Mouse (Mus musculus): ENCODE measurements around the gene Sulf2.

Sulf2 gene

DNA sequence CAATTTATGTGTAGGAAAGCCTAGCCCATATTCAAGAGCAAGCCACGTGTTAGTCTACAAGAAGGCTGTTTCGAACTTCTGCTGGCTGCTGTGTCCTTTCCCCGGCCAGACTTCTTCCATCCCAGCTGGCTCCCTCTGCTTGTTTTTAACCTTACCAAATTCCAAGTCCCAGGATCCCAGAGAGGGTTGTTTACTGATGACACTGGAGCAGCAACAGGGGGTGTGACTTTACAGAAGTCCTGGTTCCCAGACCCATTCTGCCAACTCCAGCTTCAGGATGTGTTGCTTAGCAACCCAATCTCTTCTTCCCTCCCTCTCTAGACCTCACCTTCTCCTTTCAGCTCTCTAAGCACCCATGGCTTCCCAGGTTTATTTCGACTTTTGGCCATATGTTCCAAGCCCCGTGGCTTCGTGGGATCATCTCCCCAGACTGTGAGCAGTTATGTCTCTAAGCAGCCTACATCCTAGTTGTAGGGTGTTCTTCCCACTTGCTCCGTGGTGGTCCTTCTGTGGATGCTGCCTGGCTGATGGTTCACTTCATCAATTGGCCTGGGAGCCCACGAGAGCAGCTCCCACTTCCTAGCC, 20.2 kb upstream of the Sulf2 start:
- DNase-seq (ENCODE audit: low read depth, low spot score) = no peak

DNA sequence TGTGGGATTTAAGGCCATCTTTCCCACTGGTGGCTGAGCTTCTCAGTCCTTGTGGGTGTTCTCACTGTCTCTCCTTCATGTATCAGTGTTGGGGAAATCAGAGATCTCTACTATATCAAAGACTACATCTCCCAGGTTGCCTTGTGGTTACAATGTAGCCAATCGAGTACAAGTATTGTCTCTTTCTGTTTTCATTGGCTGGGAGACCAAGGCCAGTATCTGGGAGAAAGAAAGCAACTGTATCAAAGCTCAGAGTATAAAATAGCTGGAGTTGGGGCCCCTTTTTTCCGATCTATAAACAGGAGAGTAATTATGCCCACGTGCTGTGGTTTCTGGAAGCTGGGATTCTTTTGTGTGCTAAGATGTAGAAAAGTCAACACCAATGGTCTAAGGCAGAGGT, 19.7 kb upstream of the Sulf2 start:
- DNase-seq (ENCODE audit: low read depth, low spot score) = no peak

DNA sequence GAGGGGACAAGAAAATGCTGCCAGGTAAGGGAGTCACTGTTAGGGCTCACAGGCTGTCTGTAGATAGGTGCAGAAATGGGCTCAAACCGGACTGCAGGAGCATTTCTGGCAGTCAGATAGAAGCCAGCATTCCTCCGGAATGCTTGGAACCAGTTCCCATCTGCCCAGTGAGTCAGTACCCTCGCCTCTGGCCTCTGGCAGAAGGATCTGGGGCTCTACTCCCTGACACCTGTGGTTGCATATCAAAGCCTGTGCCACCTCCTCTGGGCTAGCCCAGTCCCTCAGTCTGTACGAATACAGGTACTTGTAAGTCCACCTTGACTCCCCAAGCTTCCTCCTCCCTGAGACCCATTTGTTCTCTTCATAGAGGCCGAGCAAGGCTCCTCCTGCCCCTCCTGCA, 17.7 kb upstream of the Sulf2 start:
- DNase-seq (ENCODE audit: low read depth, low spot score) = no peak

DNA sequence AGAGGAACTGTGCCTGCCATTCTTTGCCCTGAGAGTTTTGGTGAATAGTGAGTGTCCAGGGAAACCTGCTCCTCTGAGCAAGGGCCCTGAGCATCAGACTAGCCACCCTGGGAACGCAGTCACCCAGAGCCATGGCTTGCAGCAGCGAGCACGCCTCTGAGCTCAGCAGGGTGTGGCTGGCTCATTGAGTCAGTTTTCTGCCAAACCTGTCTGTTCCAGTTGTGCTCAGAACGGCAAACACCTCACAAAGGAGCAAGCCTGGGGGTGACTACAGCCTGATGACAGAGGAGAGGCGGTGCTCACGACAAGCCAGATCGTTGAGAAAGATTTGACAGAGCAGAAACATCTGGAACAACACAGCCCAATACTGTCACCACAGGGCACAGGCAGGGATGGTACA, 14.7 kb upstream of the Sulf2 start:
- DNase-seq (ENCODE audit: low read depth, low spot score) = no peak

DNA sequence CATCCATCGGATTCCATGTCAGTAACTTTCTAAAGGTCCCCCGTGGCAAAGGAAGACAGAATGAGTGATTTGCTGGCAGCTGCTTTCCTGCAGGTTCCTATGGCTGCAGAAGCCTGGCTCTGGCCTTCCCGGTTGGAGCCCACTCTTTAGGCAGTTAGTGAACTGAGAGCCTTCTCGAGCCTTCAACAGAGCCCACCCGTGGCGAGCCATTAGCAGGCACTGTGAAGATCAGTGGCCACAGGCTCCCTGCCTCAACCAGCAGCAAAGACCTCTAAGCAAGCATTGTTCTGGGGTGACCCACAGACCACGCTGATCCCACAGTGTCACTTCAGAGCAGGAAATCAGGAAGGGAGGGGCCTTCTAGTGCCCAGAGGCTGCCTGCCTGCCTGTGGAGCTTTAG, 13.4 kb upstream of the Sulf2 start:
- no peak for DNase-seq (ENCODE audit: low read depth, low spot score)

DNA sequence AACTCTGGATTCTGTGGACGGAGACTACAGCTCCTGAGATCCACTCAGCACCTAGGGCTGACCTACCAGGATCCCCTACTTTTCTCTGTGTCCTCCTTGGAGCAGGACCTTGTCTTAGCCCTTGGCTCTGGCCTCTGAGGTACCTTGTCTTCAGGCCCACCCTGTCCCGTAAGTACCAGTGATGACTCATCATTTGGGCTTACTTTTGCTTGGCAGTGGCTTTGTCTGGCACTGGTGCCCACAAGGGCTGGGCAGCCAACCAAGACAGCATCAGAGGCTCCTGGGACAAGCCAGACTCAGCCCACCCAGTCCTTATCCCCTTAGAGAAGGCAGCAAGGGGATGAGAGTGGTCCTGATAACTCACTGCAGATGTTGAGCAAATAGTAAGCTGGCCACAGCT, 11.9 kb upstream of the Sulf2 start:
- no peak for DNase-seq (ENCODE audit: low read depth, low spot score)

DNA sequence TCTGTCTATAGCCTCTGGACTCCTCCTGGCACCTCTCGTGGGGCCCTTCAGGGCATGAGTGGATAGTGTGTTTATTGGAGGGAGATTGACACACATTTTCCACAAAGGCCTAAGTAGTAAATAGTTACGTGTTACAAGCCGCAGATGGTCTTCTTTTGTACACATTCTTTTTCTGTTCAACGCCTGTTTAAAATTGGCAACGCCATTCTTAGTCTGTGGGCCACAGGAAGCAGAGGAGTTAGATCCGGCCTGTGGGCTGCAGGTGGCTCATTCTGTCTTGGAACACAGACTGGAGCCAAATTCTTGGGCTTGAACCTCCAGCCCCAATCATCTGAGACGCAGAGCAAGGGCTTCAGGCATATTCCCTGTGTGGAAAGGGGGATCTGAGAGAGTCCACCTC, 9.9 kb upstream of the Sulf2 start:
- DNase-seq (ENCODE audit: low read depth, low spot score) = no peak

DNA sequence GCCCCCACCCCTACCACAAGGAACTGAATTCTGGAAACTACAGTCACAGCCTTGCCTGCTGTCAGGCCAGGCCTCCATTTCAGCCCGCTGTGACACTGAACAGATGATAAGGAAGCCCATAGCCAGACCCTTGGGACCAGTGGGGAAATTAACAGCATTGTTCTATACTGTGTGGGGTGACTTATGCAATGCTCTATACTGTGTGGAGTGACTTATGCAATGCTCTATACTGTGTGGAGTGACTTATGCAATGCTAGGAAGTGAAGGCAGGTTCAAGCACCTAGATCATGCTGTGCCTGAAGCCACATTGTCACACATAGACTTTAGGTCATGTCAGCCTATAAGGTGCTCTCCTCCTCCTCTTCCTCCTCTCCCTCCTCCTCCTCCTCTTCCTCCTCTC, 9.1 kb upstream of the Sulf2 start:
- DNase-seq (ENCODE audit: low read depth, low spot score) = no peak

DNA sequence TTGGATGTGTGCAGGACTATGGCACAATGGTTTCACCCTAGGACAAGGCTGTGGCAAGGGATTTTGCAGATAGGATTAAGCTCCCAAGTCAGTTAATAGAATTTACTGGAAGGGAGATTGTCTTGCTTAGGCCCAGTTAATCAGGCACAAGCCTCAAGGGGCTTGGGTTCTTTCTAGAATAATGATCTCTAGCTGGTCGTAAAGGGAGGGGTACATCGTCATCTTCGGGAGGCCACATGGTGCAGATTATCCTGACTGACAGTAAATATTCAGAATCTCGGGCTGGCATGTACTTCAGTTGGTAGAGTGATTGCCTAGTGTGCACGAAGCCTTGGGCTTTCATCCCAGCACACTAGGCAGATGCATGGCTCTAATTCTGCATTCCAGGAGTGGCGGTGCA, 8.5 kb upstream of the Sulf2 start:
- DNase-seq (ENCODE audit: low read depth, low spot score) = no peak

DNA sequence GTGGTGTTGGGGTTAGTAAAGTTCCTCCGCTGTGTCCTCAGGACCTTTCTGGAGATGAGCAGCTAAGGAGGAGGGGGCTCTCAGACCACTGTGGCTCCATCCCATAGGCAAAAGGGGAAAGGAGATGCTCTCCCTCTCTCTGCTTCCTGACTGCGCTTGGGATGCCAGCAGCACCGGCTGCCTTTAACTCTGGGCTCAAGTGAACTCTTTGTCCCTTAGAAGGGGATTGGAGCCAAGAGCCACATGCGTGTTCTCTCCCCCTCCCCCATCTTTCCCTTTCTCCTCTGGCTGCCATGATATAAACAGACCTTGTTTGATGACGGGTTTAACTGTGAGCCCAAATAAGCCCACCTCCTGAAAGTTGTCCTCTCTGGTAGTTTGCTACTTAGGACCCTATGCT, 7.8 kb upstream of the Sulf2 start:
- DNase-seq (ENCODE audit: low read depth, low spot score) = no peak

DNA sequence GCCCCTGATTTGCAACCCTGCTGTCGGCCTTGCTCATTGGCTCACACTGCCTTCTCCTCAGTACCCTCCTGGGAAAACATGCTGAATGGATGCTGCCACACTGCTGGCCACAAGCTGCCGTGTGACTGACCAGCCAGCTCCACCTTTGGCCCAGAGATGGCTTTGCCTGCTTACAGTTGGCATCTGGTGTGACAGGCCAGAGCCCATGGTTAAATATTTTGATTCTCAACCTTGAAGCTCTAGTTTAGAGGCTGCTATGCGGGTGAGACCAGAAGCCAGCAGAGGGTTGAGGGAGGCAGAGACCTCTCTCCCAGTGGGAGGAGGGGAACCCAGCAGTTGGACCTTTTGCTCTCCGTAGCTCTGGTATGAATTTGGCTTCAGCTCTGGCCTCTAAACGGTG, 6.7 kb upstream of the Sulf2 start:
- no peak for DNase-seq (ENCODE audit: low read depth, low spot score)

DNA sequence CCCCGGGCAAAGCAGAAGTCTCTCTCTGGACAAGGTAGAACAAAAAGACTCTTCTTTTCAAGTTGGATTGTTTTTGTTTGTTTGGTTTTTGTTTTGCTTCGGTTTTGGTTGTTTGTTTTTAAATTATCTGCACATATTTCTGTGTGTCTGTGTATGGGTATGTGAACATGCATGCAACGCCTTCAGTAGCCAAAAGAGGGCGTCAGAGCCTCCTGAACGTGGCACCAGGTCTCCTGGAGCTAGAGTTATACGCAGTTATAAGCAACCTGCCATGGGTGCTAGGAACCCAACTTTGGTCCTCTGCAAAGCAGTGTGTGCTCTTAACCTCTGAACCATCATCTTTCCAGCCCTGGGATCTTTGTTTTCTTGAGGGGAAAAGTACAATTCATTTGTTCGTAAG, 3.8 kb upstream of the Sulf2 start:
- no peak for DNase-seq (ENCODE audit: low read depth, low spot score)

DNA sequence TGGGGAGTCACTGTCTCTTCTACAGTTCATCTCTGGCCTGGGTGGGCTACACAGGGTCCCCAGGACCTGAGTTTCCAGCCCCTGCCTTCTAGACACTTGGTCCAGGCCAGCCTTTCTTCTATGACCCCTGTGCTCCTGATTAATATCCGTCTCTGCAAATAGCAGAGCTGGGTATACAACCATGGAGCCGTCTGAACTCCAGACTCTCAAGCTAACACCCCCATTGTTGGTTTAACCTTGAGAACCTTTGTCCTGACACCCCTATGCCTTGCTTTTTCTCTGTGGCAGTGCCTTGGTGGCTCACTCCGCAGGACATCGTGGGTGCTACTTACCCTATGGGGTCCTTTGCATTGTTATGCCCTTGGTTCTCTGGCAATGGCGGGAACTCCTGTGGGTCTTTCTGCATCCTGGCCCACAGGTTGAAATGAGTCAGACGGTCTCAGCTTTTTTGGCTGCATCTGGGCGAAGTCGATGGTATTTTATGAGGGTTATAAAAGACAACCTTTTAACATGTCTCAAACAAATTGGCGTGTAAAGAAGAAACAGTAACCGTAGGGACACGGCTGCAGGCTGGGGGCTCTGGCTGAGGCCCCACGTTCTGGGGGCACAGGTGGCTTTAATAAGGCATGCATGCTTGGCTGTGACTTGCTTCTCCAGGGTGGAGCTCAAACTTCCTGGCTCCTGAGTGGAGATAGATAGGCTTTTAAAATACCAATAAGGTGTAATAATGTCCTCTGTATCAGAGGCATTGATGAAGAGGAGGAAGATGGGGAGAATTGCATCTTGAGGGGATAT, 2.5 kb upstream of the Sulf2 start:
- DNase-seq (ENCODE audit: low read depth, low spot score) = no peak

DNA sequence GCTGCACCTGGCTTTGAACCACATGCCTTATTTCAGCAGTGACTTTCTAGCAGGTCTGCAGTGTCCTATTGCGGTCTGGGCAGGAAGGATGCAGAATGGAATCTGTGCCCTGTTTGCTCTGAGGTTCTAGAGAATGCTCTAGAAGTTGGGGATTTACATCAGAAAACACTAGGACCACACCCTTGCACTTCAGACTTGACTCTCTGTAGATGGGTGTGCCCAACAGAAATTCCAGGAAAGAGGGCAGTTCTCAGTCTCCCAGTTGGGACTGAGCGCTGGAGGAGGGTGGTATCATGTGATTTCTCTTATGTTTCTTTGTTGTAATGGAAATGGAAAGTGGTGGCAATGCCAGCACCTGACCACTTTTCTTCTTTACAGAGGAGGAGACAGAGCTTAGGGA, 1.7 kb upstream of the Sulf2 start:
- no peak for DNase-seq (ENCODE audit: low read depth, low spot score)

DNA sequence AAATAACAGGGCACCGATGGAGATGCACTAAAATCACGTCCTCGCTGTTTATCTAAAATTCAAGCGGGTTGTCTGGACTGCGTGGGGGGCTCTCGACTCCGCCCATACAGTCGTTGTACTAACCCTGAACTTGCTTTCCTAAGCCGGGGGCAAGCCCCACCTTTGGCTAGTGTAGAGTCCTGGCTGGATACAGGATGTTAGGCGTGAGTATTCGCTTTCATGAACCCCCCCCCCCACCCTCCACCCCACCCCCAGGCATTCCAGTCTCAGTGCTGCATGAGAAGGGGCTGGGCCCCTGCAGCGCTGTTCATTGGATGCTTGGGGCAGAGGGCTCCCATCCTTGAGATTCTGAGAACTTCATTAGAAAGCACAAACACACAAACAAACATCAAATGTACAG, 659 bp upstream of the Sulf2 start:
- DNase-seq (ENCODE audit: low read depth, low spot score) = no peak

DNA sequence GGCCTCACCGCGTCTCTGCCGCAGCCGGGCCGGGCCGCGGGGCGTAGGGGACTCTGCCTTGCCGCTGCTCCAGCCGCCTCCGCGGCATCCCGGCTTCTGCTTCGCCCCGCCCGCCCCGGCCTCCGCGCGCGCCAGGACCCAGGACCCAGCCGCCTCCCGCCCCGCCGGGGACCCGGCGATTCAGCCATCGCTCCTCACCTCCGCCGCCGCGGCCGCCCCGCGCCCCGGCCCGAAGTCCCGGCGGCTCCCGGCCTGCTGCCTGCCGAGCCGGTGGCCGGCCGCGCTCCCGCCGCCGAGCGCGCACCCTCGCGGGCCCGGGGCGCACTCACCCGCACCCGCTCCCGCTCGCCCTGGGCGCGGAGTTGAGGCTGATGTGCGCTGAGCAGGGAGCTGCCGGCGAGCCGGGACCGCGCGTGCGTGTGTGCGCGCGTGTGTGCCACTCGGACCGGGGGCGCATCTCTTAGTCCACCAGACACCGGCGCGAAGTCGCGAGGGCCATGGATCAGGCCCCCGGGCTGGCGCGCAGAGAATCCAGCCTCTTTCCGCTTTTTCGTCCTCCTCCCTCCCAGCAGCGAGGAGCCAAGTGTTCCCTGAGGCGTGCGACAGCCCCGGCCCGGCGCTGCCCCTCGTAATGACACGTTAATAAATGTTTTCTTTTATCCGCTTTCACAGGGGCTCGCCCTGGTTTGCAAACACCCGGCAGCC, 562 bp downstream of the Sulf2 start:
- no peak for DNase-seq (ENCODE audit: low read depth, low spot score)

DNA sequence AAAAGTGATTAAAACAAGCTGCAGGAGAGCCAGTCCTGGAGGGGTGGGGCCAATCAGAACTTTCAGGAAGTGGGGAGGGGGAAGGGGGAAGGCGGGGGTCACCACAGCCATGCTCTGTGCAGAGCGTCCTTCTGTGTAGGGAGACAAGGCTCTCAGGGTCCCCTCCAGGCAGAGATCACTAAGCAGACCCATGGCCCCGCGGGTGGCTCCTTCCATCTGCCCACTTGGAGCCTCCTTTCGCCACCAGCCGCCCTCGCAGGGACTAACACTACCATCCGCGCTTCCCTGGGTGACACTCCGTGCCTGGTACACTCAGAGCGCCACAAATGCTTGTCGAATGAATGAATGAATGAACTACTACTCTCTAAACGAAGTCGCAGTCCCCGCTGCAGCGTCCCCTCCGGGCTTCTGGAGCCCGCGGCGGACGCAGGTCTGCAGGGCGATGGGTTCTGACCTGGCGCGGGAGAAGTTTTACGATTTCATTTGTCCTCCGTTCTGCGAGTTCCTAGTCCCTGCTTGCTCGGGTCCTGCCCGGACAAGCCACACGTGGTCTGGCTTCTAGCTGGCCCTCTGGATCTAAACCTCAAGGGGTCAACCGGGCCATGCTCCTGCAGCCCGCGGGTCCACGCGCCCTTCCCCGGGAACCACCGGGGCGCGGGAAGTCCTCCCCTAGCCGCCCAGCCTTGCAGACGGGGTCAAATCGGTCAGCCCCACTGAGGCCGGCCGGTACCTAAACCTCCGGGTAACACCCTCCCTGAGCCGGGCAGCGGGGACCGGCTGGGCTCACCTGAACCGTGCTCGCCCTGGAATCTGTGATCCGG, 1.4 kb downstream of the Sulf2 start:
- no peak for DNase-seq (ENCODE audit: low read depth, low spot score)

DNA sequence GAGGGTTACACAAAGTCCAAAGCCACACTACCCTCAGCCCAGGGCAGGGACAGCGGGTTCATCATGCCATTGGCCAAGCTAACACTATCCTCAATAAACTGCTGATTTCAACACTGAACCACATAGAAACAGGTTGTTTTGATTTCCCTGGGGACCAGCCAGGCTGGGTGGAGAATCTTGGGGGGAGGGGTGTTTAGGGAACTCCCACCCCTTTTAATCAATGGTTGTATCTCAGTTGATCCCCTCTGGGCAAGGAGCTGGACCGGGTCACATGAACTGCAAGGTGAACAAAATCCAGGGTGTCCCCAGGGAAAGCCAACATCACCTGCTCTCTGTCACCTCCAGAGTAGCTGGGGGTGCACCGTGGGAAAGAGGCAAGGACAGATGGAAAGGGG, 2.1 kb downstream of the Sulf2 start:
- no peak for DNase-seq (ENCODE audit: low read depth, low spot score)

DNA sequence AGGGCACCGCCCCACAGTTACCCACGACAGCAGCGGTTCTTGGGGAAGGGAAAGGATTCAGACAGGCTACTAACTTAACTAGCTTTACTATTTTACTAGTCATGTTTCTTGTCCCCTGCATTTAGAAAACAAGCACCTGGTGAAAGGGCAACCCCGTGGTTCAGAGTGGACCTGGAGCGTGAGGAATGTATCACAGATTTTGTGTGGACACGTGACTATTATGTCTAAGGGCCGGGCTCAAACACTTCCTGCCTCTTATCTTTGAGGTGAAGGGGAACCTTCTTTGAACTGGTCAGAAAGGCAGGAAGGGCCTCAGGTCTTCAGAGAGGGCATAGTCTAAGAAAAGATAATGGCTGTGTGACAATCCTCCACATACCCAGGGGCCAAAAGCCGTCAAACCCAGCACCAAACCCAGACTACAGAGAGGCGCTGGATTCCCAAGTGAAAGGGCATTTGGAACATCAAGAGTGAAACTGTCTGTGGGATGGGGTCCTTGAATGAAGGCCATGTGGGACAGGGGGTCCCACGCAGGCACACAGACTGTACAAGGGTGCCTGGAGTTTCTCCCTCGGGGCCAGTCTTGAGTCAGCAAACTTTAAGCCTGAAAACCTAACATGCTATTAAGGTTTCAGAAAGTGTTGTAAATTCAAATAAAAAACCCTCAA, 2.6 kb downstream of the Sulf2 start:
- no peak for DNase-seq (ENCODE audit: low read depth, low spot score)

DNA sequence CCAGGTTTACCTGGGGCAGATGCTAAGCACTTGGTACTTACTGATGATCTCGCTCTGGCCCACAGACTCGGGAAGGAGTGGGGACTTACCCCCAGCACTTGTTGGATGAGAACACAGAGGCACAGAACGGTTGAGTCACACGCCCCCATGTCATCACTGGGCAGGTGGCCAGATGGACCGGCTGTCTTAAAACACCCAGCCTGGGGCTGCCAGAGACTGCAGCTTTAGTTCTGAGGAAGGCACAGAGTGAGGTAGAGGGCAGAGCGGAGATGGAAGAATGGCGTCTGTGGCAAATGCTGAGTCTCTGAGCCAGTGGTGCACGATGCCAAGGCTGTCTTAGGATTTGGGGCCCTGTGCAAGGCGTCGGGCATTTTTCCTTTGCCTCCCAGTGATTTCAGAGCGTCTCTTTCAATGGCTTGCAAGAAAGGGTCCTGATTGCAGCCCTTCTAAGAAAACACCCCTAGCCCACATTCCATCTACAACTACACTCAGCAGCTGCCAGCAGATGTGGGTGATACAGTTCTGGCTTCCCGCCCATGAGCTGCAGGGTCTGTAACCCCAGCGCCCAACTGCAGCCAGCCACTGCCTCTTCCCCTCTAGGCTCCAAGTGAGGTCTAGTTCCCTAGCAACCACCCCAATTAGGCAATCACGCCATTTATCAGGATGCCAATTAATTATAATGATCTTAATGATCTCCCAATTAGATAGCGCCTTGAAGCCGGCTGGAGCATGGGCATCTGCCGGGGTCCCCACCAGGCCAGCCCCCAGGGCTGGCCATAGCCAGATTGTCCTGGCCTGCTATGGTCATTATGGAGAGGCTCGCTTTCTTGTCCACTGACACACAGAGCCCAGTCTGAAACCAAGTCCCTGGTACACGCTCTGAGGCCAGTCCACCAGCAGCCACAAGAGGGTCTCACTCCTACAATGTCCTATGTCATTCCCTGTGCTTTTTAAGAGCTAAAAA, 3.7 kb downstream of the Sulf2 start:
- peak; percentile 79 for DNase-seq (ENCODE audit: low read depth, low spot score)

DNA sequence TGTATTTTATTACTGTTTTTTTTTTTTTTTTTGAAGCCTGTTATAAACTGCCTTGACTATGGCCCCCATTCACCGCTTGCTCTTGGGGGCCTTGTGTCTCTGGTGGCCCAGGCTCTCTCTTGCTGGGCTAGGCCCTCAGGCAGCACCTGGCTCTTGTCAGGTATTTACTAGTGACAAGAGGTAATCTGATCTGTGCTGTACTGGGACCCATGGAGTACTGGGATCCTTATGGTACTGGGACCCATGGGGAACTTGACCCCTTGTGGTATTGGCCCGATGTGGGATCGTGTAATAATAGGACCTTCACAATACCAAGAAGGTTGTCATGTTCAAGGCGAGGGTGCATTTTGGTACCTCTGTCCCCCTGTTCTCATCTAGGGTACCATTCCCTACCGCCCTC, 4.9 kb downstream of the Sulf2 start:
- DNase-seq (ENCODE audit: low read depth, low spot score) = no peak

All from telencephalon, adult 2 months (tissue).